Mouse (Mus musculus): ENCODE data around the gene Abca8a. TPM values are rescaled to one million over a fixed set of nuclear protein-coding genes. Genes with fewer than 3 reads are reported as not detected.

Abca8a gene
- polyA plus RNA-seq, 1 experiment from 2014 or later: 0.10 TPM

DNA sequence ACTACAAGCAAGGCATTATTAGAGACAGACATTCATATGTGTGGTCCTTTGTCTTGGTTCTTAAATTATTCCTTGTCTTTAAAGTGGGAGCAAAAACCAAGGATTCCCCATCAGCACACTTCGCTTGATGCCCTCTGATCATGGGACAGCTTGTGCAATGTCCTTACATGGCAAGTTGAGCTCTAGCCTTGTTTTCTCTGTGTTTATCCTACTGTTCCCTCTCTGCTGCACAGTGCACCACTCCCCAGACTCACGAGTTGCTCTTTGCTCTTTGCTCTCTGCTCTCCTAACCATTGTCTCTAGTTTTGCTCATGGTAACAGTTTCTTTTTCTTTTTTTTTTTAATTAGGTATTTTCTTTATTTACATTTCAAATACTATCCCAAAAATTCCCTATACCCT is 35.7 kb downstream of the Abca8a start:
- H3K9me3 ChIP-seq (replicated peaks): no peaks in the 10 kb centered on the region
- H3K27me3 ChIP-seq (replicated peaks): no peaks in the 10 kb centered on the region
- no peak for ATAC-seq (ENCODE audit: insufficient number of reproducible peaks, low FRiP score)
- no peaks in the 10 kb centered on the region for H3K36me3 ChIP-seq
- no peak overlapping the region for H3K4me3 ChIP-seq
- WGBS: 71% methylated on average over 2 of the region's 2 CpGs
- H3K9ac ChIP-seq: no peak overlapping the region
- H3K4me2 ChIP-seq: no peak overlapping the region
- no peaks in the 10 kb centered on the region for H3K4me1 ChIP-seq (replicated peaks)
- H3K27ac ChIP-seq (ENCODE audit: poor library complexity, severe bottlenecking): no peak overlapping the region

DNA sequence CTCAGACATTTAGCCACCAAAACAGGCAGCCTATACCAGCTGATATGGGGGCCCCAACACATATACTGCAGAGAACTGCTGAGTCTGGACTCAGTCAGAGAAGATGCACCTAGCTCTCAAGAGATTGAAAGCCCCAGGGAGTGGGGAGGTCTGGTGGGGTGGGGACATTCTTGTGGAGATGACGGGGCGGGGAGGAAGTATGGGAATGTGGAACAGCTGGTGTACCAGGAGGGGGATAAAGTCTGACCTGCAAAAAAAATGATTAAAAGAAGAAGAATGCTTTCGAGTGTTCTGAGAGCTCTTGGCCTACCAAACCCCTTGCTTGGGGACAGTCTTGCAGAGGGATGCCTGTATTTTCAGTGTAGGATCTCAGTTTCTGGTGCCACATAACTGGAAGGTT is 42.1 kb downstream of the Abca8a start:
- H3K9me3 ChIP-seq (replicated peaks): no peaks in the 10 kb centered on the region
- no peaks in the 10 kb centered on the region for H3K36me3 ChIP-seq
- H3K4me2 ChIP-seq: no peak overlapping the region
- no peak overlapping the region for H3K4me3 ChIP-seq
- no peaks in the 10 kb centered on the region for H3K27me3 ChIP-seq (replicated peaks)
- WGBS: 67% methylated on average over 3 of the region's 3 CpGs
- no peak for ATAC-seq (ENCODE audit: insufficient number of reproducible peaks, low FRiP score)
- no peak overlapping the region for H3K27ac ChIP-seq (ENCODE audit: poor library complexity, severe bottlenecking)
- H3K4me1 ChIP-seq (replicated peaks): no peaks in the 10 kb centered on the region
- H3K9ac ChIP-seq: no peak overlapping the region

DNA sequence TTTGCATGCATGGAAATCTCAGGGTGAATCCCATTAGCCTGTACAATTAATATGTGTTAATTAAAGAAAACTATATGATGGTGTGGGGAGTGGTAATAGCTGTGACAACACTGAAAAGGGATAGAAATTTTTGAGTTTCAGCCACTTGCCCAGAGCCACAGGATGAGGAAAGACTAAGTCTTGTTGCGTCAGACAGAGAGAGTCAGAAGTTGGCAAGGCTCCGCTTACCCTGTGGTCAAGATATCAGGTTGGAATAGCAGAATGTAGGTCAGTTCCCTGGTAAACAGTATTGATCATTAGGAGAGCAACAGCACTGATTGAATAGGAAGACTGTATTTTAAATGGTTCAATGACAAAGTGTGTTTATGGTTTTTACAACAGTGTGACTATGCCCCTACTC is 58.0 kb downstream of the Abca8a start:
- Histone ChIP-seq H3K27me3 (replicated peaks) (no peaks in the 10 kb centered on the region), H3K27ac (ENCODE audit: poor library complexity, severe bottlenecking) (no peak overlapping the region), H3K9me3 (replicated peaks) (no peaks in the 10 kb centered on the region), H3K36me3 (no peaks in the 10 kb centered on the region), H3K9ac (no peak overlapping the region), H3K4me2 (no peak overlapping the region), H3K4me3 (no peak overlapping the region), H3K4me1 (replicated peaks) (no peaks in the 10 kb centered on the region)
- WGBS: 89% methylated on average over 2 of the region's 2 CpGs
- no peak for ATAC-seq (ENCODE audit: insufficient number of reproducible peaks, low FRiP score)

DNA sequence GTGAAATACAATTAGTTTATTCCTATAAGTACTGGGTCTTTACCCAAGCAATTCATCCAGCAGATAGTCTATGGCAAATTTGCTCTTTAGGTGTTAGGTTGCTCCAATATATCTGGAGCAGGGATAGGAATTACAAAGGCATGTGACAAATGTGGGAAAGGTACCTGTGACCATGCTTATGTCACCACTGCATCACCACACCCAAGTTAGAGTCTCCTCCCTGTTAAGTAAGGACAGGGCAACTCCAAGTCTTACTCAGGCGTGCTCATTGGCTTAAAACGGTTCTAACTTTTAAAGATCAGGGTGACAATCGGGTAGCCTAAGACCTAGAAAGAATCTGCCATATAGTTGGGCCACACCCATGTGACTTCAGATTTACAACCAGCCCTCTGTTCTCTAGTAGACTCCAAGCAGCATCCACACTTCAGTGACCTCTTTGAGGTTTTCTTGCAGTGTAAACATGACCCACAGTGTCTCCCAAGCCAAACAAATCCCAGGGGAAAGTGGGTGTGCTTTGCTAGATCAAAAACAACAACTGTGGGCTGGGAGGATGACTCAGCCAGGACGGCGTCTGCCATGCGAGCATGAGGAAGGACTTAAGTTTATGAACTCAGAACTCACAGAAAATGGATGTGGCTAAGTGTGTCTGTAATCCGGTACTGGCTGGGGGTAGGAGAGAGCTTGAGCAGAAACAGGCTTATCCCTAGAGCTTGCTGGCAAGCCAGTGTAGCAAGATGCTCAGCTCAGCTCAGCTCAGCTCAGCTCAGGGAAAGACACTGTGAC is 66.7 kb downstream of the Abca8a start:
- no peak for ATAC-seq (ENCODE audit: insufficient number of reproducible peaks, low FRiP score)
- no peaks in the 10 kb centered on the region for H3K9me3 ChIP-seq (replicated peaks)
- H3K4me3 ChIP-seq: no peak overlapping the region
- H3K27me3 ChIP-seq (replicated peaks): no peaks in the 10 kb centered on the region
- H3K4me2 ChIP-seq: no peak overlapping the region
- H3K27ac ChIP-seq (ENCODE audit: poor library complexity, severe bottlenecking): no peak overlapping the region
- WGBS: 62% methylated on average over 7 of the region's 7 CpGs
- H3K36me3 ChIP-seq: no peaks in the 10 kb centered on the region
- H3K4me1 ChIP-seq (replicated peaks): no peaks in the 10 kb centered on the region
- no peak overlapping the region for H3K9ac ChIP-seq

DNA sequence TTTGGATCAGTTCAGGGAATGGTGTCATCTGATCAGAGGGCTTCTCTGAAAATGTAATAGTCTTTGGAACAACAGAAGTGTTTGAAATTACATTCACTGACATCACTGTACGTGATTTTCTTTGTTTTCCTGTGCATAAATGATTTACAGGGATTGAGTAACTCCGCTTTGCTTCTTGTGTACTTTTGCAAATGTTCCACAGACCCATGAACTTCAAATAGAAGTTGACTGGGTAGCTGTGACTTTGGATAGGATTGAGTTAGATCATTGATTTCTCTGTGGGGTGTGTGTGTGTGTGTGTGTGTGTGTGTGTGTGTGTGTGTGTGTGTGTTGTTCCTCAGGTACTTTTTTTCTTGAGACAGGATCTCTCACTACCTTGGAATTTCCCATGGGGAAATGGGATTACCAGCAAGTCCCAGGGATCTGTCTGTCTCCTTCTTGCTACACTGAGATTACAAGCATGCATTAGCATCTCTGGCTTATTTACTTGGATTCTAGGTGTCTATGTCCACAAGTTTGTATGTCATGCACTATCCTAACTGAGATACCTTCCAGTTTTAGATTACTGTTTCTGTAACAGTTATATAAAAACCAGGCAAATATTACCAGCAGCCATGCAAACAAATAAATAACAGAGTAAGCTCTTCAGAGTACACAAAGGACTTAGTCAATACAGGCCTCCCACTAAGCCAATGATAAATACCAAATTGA is 84.8 kb downstream of the Abca8a start:
- H3K4me1 ChIP-seq (replicated peaks): no peaks in the 10 kb centered on the region
- H3K4me2 ChIP-seq: no peak overlapping the region
- H3K9me3 ChIP-seq (replicated peaks): no peaks in the 10 kb centered on the region
- no peaks in the 10 kb centered on the region for H3K27me3 ChIP-seq (replicated peaks)
- H3K4me3 ChIP-seq: no peak overlapping the region
- ATAC-seq (ENCODE audit: insufficient number of reproducible peaks, low FRiP score): no peak
- no peak overlapping the region for H3K9ac ChIP-seq
- no peak overlapping the region for H3K27ac ChIP-seq (ENCODE audit: poor library complexity, severe bottlenecking)
- WGBS: 66% methylated on average over 2 of the region's 2 CpGs
- no peaks in the 10 kb centered on the region for H3K36me3 ChIP-seq

DNA sequence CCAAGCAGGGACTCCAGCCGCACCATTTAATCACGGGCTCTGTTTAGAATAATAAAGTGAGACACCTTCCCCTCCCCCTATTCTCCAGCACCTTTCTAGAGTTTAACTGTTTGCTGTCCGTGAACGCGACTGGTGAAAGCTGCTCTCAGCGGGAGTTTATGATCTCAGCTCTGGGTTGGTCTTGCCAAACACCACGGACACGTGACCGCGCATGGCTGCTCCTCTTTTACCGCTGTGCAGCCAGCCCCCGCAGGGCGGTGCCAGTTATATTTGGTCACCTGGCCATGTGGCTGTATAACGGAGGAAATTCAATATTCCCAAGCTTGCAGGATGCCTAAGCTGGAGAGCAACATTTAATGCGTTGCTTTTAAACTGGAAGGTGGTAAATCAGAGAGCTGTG is 100.2 kb downstream of the Abca8a start, which contains the start of gene Abca8b:
TSS of gene Abca8b (minus strand) at position 222 of the 400 bp plus-strand sequence.
- no peak within 1 kb of the TSS for H3K27ac ChIP-seq (ENCODE audit: poor library complexity, severe bottlenecking)
- peak; percentile 92 for ATAC-seq (ENCODE audit: insufficient number of reproducible peaks, low FRiP score)
- peak within 1 kb of the TSS; percentile 50 for H3K4me3 ChIP-seq
- H3K4me2 ChIP-seq: peak within 1 kb of the TSS; percentile 65
- no peaks in the 10 kb centered on the region for H3K36me3 ChIP-seq
- no peaks in the 10 kb centered on the region for H3K27me3 ChIP-seq (replicated peaks)
- WGBS: 0% methylated on average over 15 of the region's 15 CpGs
- H3K4me1 ChIP-seq (replicated peaks): peaks cover 9% of the 10 kb centered on the region
- H3K9me3 ChIP-seq (replicated peaks): no peaks in the 10 kb centered on the region
- H3K9ac ChIP-seq: peak within 1 kb of the TSS; percentile 66

DNA sequence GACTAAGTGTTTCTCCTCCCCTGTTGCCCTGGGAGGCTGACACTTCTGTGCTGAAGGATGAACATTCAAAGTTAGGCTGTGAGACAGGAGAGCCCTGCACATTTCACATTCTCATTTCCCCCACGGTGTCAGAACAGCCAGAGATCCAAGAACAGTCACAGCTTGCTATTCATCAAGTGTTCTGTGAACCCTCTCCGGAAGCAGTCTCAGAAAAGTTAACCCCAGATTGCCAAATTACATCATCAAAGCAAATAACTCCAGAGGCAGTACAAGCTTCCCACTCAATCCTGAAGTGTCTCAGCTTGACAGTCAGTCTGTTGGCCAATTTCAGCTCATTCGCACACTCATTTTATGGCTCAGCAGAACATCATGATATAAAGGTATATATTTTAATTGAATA is 100.8 kb downstream of the Abca8a start:
- Histone ChIP-seq H3K9ac (no peak overlapping the region), H3K9me3 (replicated peaks) (no peaks in the 10 kb centered on the region), H3K27ac (ENCODE audit: poor library complexity, severe bottlenecking) (no peak overlapping the region), H3K4me2 (peak overlapping the region; percentile 65), H3K36me3 (no peaks in the 10 kb centered on the region), H3K4me1 (replicated peaks) (peaks cover 9% of the 10 kb centered on the region), H3K4me3 (peak overlapping the region; percentile 50), H3K27me3 (replicated peaks) (no peaks in the 10 kb centered on the region)
- ATAC-seq (ENCODE audit: insufficient number of reproducible peaks, low FRiP score): no peak
- WGBS: 5% methylated on average over 3 of the region's 3 CpGs

DNA sequence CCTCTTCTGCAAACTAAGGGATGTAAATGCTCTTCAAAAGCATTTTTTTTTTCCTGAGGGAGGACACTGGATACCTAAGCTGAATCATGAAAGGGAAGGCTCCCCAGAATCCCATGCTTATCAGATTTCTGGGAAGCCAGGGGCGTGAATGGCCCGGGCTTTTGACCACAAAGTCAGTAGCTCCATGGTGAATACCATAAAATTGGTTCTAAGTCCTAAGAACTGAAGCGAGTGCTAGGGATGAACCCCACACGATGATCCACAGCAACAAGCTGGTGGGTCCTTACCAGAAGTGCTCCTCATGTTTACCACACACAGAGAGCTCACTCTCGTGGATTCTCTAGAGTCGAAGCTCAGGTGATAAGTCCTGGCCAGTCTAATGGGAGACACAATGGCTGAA is 101.8 kb downstream of the Abca8a start:
- no peak overlapping the region for H3K27ac ChIP-seq (ENCODE audit: poor library complexity, severe bottlenecking)
- no peak overlapping the region for H3K9ac ChIP-seq

DNA sequence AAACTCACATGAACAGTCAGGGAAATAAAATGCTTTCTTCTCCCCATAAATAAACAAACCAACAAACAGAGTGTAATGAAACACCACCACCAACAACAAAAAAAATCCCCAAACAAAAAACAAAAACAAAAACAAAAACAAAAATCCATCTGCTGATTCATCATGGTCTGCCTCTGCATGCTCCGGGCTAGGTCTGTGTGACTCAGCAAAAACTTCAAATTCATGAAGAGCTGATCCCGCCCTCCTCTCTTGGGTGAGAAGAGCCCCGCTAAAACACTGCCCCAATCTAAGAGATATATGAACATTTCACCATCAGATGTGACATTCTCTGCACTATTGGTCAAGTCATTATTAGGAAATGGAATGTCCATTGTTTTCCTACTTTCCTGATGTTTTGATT is 104.5 kb downstream of the Abca8a start:
- H3K27ac ChIP-seq (ENCODE audit: poor library complexity, severe bottlenecking): no peak overlapping the region
- H3K4me2 ChIP-seq: no peak overlapping the region
- H3K9ac ChIP-seq: no peak overlapping the region
- H3K4me1 ChIP-seq (replicated peaks): peaks cover 9% of the 10 kb centered on the region
- 69% methylated on average over 3 of the region's 3 CpGs for WGBS
- H3K36me3 ChIP-seq: no peaks in the 10 kb centered on the region
- H3K9me3 ChIP-seq (replicated peaks): no peaks in the 10 kb centered on the region
- H3K27me3 ChIP-seq (replicated peaks): no peaks in the 10 kb centered on the region
- no peak for ATAC-seq (ENCODE audit: insufficient number of reproducible peaks, low FRiP score)
- H3K4me3 ChIP-seq: no peak overlapping the region

More for the DNA sequence above, 101.8 kb downstream of the Abca8a start:
- H3K36me3 ChIP-seq: no peaks in the 10 kb centered on the region
- no peak for ATAC-seq (ENCODE audit: insufficient number of reproducible peaks, low FRiP score)
- H3K4me2 ChIP-seq: no peak overlapping the region
- no peak overlapping the region for H3K4me3 ChIP-seq
- peaks cover 9% of the 10 kb centered on the region for H3K4me1 ChIP-seq (replicated peaks)
- no peaks in the 10 kb centered on the region for H3K27me3 ChIP-seq (replicated peaks)
- H3K9me3 ChIP-seq (replicated peaks): no peaks in the 10 kb centered on the region
- WGBS: 49% methylated on average over 6 of the region's 6 CpGs

DNA sequence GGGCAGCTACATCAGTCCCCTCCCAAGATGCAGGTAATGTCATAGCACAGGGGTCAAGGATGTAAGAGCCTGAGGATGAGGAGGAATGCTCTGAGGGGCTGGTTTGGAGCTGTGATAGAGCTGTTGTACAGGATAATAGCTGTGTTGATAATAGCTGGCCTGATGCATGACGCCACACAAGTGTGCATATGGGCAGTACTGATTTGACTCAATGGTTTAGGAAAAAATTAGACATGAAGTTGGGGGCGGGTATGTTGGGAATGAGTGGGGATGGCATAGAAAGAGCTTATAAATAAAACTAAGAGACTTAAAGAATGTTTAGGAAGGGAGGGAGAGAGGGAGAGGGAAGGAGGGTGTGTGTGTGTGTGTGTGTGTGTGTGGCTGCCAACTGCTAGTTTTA is 105.5 kb downstream of the Abca8a start:
- no peak overlapping the region for H3K4me3 ChIP-seq
- no peaks in the 10 kb centered on the region for H3K9me3 ChIP-seq (replicated peaks)
- no peak overlapping the region for H3K9ac ChIP-seq
- H3K27ac ChIP-seq (ENCODE audit: poor library complexity, severe bottlenecking): no peak overlapping the region
- H3K4me2 ChIP-seq: no peak overlapping the region
- H3K36me3 ChIP-seq: no peaks in the 10 kb centered on the region
- H3K27me3 ChIP-seq (replicated peaks): no peaks in the 10 kb centered on the region
- H3K4me1 ChIP-seq (replicated peaks): peaks cover 9% of the 10 kb centered on the region
- WGBS: 79% methylated on average over 2 of the region's 2 CpGs
- no peak for ATAC-seq (ENCODE audit: insufficient number of reproducible peaks, low FRiP score)

DNA sequence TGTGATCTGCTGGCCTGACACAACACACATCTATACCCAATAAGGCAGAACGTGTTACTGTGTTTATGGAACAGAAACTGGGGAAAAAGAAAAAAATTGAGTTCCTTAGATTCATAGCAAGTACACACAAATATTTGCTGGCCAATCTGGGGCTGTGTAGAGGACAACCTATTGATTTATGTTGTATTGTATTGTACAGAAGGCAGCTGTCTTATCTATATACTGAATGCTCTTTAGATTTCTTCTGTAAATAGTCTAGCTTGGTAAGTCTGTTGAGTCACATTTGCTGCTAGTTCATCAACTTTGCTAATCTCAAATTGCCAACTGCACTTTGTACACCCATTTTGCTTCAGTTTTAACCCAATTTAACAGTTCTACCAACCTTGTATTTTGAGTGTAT is 107.6 kb downstream of the Abca8a start:
- WGBS: 50% methylated on average over 1 of the region's 1 CpGs
- ATAC-seq (ENCODE audit: insufficient number of reproducible peaks, low FRiP score): no peak
- H3K36me3 ChIP-seq: no peaks in the 10 kb centered on the region
- no peak overlapping the region for H3K4me3 ChIP-seq
- no peaks in the 10 kb centered on the region for H3K9me3 ChIP-seq (replicated peaks)
- H3K4me1 ChIP-seq (replicated peaks): no peaks in the 10 kb centered on the region
- no peak overlapping the region for H3K4me2 ChIP-seq
- H3K27ac ChIP-seq (ENCODE audit: poor library complexity, severe bottlenecking): no peak overlapping the region
- no peaks in the 10 kb centered on the region for H3K27me3 ChIP-seq (replicated peaks)
- no peak overlapping the region for H3K9ac ChIP-seq
